Mouse (Mus musculus): ENCODE data around the gene Rhebl1. TPM values are rescaled to one million over a fixed set of nuclear protein-coding genes. Genes with fewer than 3 reads are reported as not detected.

Rhebl1 gene
- polyA plus RNA-seq, 1 experiment, result 18.7 TPM

DNA sequence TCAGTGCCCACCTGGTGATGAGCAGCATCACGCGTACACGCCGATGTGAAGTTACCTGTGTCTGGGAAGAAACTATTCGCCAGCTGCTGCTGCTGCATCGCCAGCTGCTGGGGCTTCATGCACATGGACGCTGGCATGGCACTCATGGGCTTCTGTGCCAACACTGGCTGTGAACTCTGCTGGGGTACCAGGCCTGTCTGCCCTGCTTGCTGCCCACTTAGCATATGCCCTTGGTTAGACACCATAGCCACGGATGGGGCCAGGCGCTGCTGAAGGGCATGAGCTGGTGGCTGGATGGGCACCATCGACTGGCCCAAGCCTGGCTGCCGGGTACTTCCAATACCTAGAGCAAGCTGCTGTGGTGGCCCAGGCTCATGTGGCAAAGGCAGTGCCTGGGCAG, 45.2 kb downstream of the Rhebl1 start:
- DNase-seq, result no peak
- TF ChIP-seq CTCF (IDR thresholded peaks at IDR 0.05; ENCODE audit: borderline replicate concordance, insufficient read depth, low read depth, low read length), result no peak
- TF ChIP-seq POLR2A (IDR thresholded peaks at IDR 0.05; ENCODE audit: borderline replicate concordance, insufficient read depth, low read length), result no peak
- H3K27ac ChIP-seq (ENCODE audit: insufficient read depth, low read length), result no peak overlapping the region
- 62% methylated on average over 11 of the region's 11 CpGs for WGBS
- H3K4me1 ChIP-seq (ENCODE audit: control insufficient read depth, insufficient read depth, low read length), result peaks cover 36% of the 10 kb centered on the region
- H3K4me3 ChIP-seq (replicated peaks; ENCODE audit: insufficient read depth, low read depth, low read length), result no peak overlapping the region
- no peaks in the 10 kb centered on the region for H3K27me3 ChIP-seq (ENCODE audit: control insufficient read depth, insufficient read depth, low read length)

DNA sequence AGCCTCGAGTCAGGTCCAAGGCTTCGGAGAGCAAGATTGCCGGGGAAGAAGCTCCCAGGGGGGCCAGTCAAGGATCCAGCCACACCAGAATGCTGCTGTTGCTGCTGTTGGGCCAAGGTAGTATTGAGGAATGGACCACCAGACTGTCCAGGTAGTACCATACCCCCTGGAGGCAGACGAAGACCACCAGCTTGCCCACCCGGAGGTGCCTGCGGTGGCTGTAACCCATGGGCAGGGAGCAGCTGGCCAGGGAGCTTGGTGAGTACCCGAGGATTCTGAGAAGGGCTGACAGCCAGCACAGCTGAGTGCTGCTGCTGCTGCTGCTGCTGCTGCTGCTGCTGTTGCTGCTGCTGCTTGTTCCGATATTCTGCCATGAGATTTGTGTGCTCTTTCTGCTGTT, 48.2 kb downstream of the Rhebl1 start:
- peaks cover 18% of the 10 kb centered on the region for H3K4me1 ChIP-seq (ENCODE audit: control insufficient read depth, insufficient read depth, low read length)

DNA sequence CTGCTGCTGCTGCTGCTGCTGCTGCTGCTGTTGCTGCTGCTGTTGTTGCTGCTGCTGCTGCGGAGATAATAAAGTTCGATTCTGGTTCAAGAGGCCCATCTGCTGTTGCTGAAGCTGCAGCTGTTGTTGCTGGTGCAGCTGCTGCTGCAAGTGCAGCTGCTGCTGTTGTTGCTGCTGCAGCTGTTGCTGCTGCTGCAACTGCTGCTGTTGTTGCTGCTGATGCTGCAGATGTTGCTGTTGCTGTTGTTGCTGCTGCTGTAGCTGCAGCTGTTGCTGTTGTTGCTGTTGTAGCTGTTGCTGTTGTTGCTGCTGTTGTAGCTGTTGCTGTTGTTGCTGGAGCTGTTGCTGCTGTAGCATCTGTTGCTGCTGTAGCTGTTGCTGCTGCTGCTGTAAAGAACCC, 49.2 kb downstream of the Rhebl1 start:
- 87% methylated on average over 2 of the region's 2 CpGs for WGBS
- H3K4me3 ChIP-seq (replicated peaks; ENCODE audit: insufficient read depth, low read depth, low read length), result no peak overlapping the region
- H3K27ac ChIP-seq (ENCODE audit: insufficient read depth, low read length), result no peak overlapping the region
- peaks cover 11% of the 10 kb centered on the region for H3K4me1 ChIP-seq (ENCODE audit: control insufficient read depth, insufficient read depth, low read length)
- H3K27me3 ChIP-seq (ENCODE audit: control insufficient read depth, insufficient read depth, low read length), result no peaks in the 10 kb centered on the region
- DNase-seq, result no peak
- TF ChIP-seq CTCF (IDR thresholded peaks at IDR 0.05; ENCODE audit: borderline replicate concordance, insufficient read depth, low read depth, low read length) (no peak), POLR2A (IDR thresholded peaks at IDR 0.05; ENCODE audit: borderline replicate concordance, insufficient read depth, low read length) (no peak)

More for the DNA sequence above, 48.2 kb downstream of the Rhebl1 start:
- DNase-seq, result no peak
- TF ChIP-seq POLR2A (IDR thresholded peaks at IDR 0.05; ENCODE audit: borderline replicate concordance, insufficient read depth, low read length), result no peak
- no peak for TF ChIP-seq CTCF (IDR thresholded peaks at IDR 0.05; ENCODE audit: borderline replicate concordance, insufficient read depth, low read depth, low read length)
- no peaks in the 10 kb centered on the region for H3K27me3 ChIP-seq (ENCODE audit: control insufficient read depth, insufficient read depth, low read length)
- 80% methylated on average over 7 of the region's 8 CpGs for WGBS
- H3K27ac ChIP-seq (ENCODE audit: insufficient read depth, low read length), result no peak overlapping the region
- no peak overlapping the region for H3K4me3 ChIP-seq (replicated peaks; ENCODE audit: insufficient read depth, low read depth, low read length)

DNA sequence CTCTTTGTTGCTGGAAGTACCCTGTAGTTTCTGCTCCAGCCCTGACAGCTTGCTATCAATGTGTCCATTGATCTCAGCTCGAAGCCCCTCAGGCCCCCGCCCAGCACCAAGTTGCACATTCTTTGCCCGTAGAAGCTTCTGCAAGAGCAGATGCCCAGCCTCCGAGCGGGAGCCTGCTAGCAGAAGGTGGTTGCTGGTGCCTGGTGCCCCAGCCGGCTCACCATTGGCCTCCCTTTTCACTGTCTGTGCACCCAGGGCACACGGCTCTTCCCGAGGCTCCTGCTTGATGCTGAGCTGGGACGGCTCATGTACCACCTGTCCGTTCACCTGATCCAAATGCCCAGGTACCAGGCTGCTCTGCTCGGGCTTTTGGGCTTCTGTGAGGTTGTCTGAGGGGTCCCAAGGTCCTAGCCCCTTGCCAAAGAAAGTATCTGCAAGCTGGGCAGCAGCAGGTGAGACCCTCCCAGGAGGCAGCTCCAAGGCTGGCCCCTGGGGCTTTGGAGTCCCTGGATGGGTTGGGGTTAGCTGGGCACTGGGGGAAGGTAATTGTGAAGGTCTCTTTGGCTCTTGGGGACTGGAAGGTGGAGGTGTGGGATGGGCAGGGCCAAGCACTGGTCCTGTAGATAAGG, 50.6 kb downstream of the Rhebl1 start:
- DNase-seq, result peak in 1 of 2 experiments; percentile 11
- Histone ChIP-seq H3K4me3 (replicated peaks; ENCODE audit: insufficient read depth, low read depth, low read length) (no peak overlapping the region), H3K27me3 (ENCODE audit: control insufficient read depth, insufficient read depth, low read length) (no peaks in the 10 kb centered on the region), H3K27ac (ENCODE audit: insufficient read depth, low read length) (no peak overlapping the region), H3K4me1 (ENCODE audit: control insufficient read depth, insufficient read depth, low read length) (no peaks in the 10 kb centered on the region; the same call in 1 of the 2 replicates)
- TF ChIP-seq POLR2A (IDR thresholded peaks at IDR 0.05; ENCODE audit: borderline replicate concordance, insufficient read depth, low read length) (no peak), CTCF (IDR thresholded peaks at IDR 0.05; ENCODE audit: borderline replicate concordance, insufficient read depth, low read depth, low read length) (no peak)
- 81% methylated on average over 11 of the region's 11 CpGs for WGBS

DNA sequence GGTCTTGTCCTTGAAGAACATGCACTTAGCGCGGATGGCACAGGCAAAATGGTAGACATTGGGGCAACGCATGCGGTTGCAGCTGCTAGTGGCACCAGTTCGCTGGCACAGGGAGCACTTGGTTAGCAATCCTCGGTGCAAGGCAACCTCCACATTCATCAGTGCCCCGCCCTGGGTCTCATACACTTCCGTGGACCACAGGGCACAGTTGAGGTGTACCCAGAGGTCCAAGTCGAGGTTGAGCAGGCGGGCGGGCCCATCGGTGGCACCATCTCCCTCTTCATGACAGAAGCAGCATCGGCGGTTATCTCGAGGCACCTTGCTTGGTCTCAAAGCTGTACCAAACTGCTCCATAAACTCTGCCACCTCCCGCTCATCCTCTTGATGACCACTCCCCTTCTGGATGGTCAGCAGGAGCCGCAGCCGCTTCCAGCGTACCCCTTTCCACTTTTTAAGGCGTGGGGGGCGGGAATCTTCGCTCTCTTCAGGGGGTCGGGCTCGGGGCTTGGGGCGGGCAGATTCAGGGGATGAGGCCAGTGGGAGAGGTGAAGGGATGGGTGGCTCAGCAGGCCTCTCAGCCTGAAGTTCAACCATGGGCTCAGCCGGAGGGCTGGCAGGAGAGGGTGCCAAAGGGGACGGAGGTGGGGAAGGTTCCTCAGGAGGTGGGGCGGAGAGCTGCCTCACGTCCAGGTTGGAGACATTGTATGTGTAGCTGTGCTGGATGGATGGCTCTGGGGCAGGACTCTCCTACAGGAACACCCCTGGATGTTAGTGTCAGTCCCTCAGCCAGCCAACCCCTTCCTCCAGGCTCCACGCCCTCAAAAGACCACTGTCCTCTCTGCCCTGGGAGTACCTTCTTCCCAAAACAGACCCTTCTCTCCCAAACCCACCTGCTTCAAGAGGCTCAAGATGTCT, 54.4 kb downstream of the Rhebl1 start:
- peak in 1 of 2 experiments; percentile 14 for DNase-seq
- H3K4me3 ChIP-seq (replicated peaks; ENCODE audit: insufficient read depth, low read depth, low read length), result no peak overlapping the region
- WGBS, result 90% methylated on average over 30 of the region's 30 CpGs
- TF ChIP-seq POLR2A (IDR thresholded peaks at IDR 0.05; ENCODE audit: borderline replicate concordance, insufficient read depth, low read length), result no peak
- no peak for TF ChIP-seq CTCF (IDR thresholded peaks at IDR 0.05; ENCODE audit: borderline replicate concordance, insufficient read depth, low read depth, low read length)
- no peaks in the 10 kb centered on the region for H3K4me1 ChIP-seq (ENCODE audit: control insufficient read depth, insufficient read depth, low read length)
- no peak overlapping the region for H3K27ac ChIP-seq (ENCODE audit: insufficient read depth, low read length)
- no peaks in the 10 kb centered on the region for H3K27me3 ChIP-seq (ENCODE audit: control insufficient read depth, insufficient read depth, low read length)

DNA sequence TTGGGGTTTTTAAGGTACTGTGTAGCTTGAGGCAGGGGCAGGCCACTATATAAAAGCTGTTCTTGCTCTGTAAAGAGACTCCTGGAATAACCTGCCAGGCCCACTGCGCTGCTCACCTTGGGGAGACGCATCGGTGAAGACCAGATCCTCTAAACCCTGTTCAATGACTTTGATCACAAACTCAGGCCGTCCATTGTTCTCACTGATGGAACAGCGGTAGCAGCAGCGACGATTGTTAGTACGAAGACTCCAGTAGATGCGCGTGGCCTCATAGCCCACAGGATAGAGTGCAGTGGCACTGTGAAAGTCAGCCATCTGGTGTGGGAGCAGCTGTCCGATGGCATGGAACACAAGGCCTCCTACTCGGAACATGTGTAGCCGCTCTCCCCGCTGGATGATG, 55.2 kb downstream of the Rhebl1 start:
- no peaks in the 10 kb centered on the region for H3K4me1 ChIP-seq (ENCODE audit: control insufficient read depth, insufficient read depth, low read length)
- WGBS, result 70% methylated on average over 14 of the region's 14 CpGs
- TF ChIP-seq CTCF (IDR thresholded peaks at IDR 0.05; ENCODE audit: borderline replicate concordance, insufficient read depth, low read depth, low read length) (no peak), POLR2A (IDR thresholded peaks at IDR 0.05; ENCODE audit: borderline replicate concordance, insufficient read depth, low read length) (no peak)
- no peaks in the 10 kb centered on the region for H3K27me3 ChIP-seq (ENCODE audit: control insufficient read depth, insufficient read depth, low read length)
- H3K27ac ChIP-seq (ENCODE audit: insufficient read depth, low read length), result no peak overlapping the region
- no peak overlapping the region for H3K4me3 ChIP-seq (replicated peaks; ENCODE audit: insufficient read depth, low read depth, low read length)
- no peak for DNase-seq

DNA sequence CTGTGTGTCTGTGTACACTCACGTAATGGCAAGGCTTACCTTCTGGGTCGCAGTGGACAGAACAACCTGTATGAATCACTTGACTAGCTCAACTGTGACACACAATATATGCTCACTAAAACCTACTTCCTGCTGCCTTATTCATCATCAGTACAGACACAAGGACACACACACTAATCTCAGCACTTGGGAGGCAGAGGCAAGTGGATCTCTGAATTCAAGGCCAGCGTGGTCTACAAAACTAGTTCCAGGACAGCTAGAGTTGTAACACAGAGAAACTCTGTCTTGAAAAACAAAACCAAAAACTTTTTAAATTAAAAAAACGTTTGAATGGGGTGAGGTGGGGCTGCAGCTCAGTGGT, 56.6 kb downstream of the Rhebl1 start:
- no peak for DNase-seq
- H3K4me1 ChIP-seq (ENCODE audit: control insufficient read depth, insufficient read depth, low read length), result no peaks in the 10 kb centered on the region
- 73% methylated on average over 4 of the region's 4 CpGs for WGBS
- no peak overlapping the region for H3K4me3 ChIP-seq (replicated peaks; ENCODE audit: insufficient read depth, low read depth, low read length)
- no peak overlapping the region for H3K27ac ChIP-seq (ENCODE audit: insufficient read depth, low read length)
- no peak for TF ChIP-seq CTCF (IDR thresholded peaks at IDR 0.05; ENCODE audit: borderline replicate concordance, insufficient read depth, low read depth, low read length)
- TF ChIP-seq POLR2A (IDR thresholded peaks at IDR 0.05; ENCODE audit: borderline replicate concordance, insufficient read depth, low read length), result no peak
- no peaks in the 10 kb centered on the region for H3K27me3 ChIP-seq (ENCODE audit: control insufficient read depth, insufficient read depth, low read length)

Data from cerebellum, adult 2 months (tissue).